Mouse (Mus musculus) lung, embryonic 15.5 days (tissue): ENCODE results near the gene Scimp. TPM values are rescaled to one million over a fixed set of nuclear protein-coding genes. Genes with fewer than 3 reads are reported as not detected.
A peak's percentile ranks its signal among the peaks of the same experiment; 100 is the strongest.
"Not testable (repeated sequence)": the region's sequence is repeated elsewhere in the genome, so short reads cannot be mapped to it uniquely, and the experiment has no call there.

Source experiments
- ATAC-seq: fragments of 200-750 bp; cut with Nextera tagmentation; 2 replicates; pipeline ENCODE4 v1.8.0; 2017; ENCODE audit warnings: moderate number of reproducible peaks, borderline replicate concordance; ENCODE audit not compliant: low FRiP score, low TSS enrichment; ENCODE audit errors: extremely low read depth
- H3K27ac ChIP-seq: fragments of 300-500 bp; sonication (generic); 2 replicates; pipeline ENCODE4 v1.5.1; 2015; ENCODE audit warnings: moderate library complexity, mild to moderate bottlenecking, inconsistent platforms
- H3K27me3 ChIP-seq: fragments of 300-500 bp; sonication (generic); 2 replicates; pipeline ENCODE4 v1.6.1; 2015; ENCODE audit warnings: inconsistent platforms
- H3K36me3 ChIP-seq: fragments of 300-500 bp; sonication (generic); 2 replicates; pipeline ENCODE4 v1.6.1; 2015; ENCODE audit warnings: inconsistent platforms
- H3K4me1 ChIP-seq: fragments of 300-500 bp; sonication (generic); 2 replicates; pipeline ENCODE4 v1.6.1; 2015; ENCODE audit warnings: inconsistent platforms
- H3K4me2 ChIP-seq: fragments of 300-500 bp; sonication (generic); 2 replicates; pipeline ENCODE4 v1.6.1; 2015; ENCODE audit warnings: inconsistent platforms, mild to moderate bottlenecking, moderate library complexity
- H3K4me3 ChIP-seq: fragments of 300-500 bp; sonication (generic); 2 replicates; pipeline ENCODE4 v1.5.1; 2015; ENCODE audit warnings: mild to moderate bottlenecking, inconsistent platforms
- H3K9ac ChIP-seq: fragments of 300-500 bp; sonication (generic); 2 replicates; pipeline ENCODE4 v1.6.1; 2015; ENCODE audit warnings: inconsistent platforms
- H3K9me3 ChIP-seq: fragments of 300-500 bp; sonication (generic); 2 replicates; pipeline ENCODE4 v1.6.1; 2016; ENCODE audit warnings: inconsistent platforms
- WGBS: fragments of 180-500 bp; shearing (Covaris S2); methylation state at CpG from one replicate; pipeline ENCODE4 v1.1.7; 2015; 5-methylcytosine and 5-hydroxymethylcytosine counted together
- polyA plus RNA-seq: library from polyadenylated mRNA; unstranded; fragments of >200 nt; fragmentation: Nextera tagmentation; extraction: Ambion mirVana; gene quantifications from 2 replicates; pipeline ENCODE4 v1.2.1, GENCODE M21; 2015

Gene Scimp
- polyA plus RNA-seq, 1 experiment from 2014 or later, result 0.46 TPM

GRCm38 (mm10) chr11:70790426-70790825 lies 22.0 kb downstream of the Scimp start:
- WGBS, result 70% methylated on average over 2 of the region's 2 CpGs
- Histone ChIP-seq H3K4me2 (no peak overlapping the region), H3K4me1 (no peaks in the 10 kb centered on the region), H3K27ac (no peak overlapping the region), H3K27me3 (no peaks in the 10 kb centered on the region), H3K9ac (no peak overlapping the region), H3K9me3 (no peaks in the 10 kb centered on the region), H3K4me3 (no peak overlapping the region), H3K36me3 (no peaks in the 10 kb centered on the region)
- no peak for ATAC-seq

DNA sequence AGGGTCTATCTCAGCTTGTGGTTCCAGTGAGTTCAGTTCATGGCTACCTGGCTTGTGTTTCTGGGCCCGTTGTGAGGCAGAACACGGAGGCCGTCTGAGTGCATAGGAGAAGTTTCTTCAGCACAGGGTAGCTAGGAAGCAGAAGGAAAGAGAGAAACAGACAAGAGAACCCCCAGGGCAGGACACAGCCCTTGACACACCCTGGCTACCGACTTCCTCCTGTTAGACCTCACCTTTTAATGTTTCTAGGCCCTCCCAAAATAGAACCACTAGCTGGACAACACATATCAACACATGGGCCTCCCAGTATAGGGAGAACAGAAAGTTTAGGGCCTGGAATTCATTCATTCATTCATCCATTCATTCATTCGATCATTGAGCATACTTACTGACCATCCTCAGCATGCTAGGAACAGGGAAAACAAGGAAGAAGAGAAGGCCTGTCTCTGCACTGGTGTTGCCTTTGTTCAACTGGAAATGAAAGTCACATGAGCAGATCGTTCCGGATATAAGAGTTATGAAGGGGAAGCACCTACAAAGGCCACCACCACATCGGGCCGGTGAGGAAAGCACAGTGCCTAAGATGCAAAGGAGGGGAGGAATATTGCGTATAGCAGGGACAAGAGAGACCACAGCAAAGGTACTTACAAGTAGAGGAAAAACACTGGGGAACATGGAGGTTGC lies 23.3 kb downstream of the Scimp start:
- Histone ChIP-seq H3K4me1 (no peaks in the 10 kb centered on the region), H3K27ac (no peak overlapping the region), H3K27me3 (no peaks in the 10 kb centered on the region), H3K9me3 (no peaks in the 10 kb centered on the region), H3K4me3 (no peak overlapping the region), H3K4me2 (no peak overlapping the region), H3K36me3 (no peaks in the 10 kb centered on the region), H3K9ac (no peak overlapping the region)
- WGBS, result 87% methylated on average over 10 of the region's 10 CpGs
- ATAC-seq, result no peak

DNA sequence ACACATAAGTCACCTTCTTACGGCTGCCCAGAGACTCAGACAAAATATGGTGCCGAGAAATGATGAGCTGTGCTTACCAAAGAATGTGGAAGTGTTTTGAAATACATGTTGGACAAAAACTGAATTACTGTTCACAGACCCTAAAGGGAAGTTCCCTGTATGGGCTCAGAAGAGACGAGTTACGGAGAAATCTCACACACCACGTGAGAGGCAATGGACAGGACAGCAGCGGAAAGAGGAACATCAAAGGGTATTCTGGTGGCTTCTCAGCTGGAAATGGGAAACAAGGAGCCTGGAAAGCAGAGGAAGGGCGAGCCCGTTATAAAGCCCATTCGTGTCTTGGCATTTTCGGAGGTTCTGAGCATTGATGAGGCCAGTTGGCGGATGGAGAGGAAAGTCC lies 25.3 kb downstream of the Scimp start:
- no peak for ATAC-seq
- no peak overlapping the region for H3K9ac ChIP-seq
- 59% methylated on average over 11 of the region's 11 CpGs for WGBS
- no peaks in the 10 kb centered on the region for H3K4me1 ChIP-seq
- H3K4me3 ChIP-seq, result no peak overlapping the region
- no peaks in the 10 kb centered on the region for H3K9me3 ChIP-seq
- H3K4me2 ChIP-seq, result no peak overlapping the region
- no peak overlapping the region for H3K27ac ChIP-seq
- H3K36me3 ChIP-seq, result no peaks in the 10 kb centered on the region
- no peaks in the 10 kb centered on the region for H3K27me3 ChIP-seq

- no peak overlapping the region for H3K4me3 ChIP-seq
- 48% methylated on average over 2 of the region's 2 CpGs for WGBS
- no peak overlapping the region for H3K9ac ChIP-seq
- H3K4me2 ChIP-seq, result no peak overlapping the region
- no peaks in the 10 kb centered on the region for H3K36me3 ChIP-seq
- ATAC-seq, result no peak
- no peaks in the 10 kb centered on the region for H3K4me1 ChIP-seq
- no peak overlapping the region for H3K27ac ChIP-seq
- no peaks in the 10 kb centered on the region for H3K27me3 ChIP-seq
- no peaks in the 10 kb centered on the region for H3K9me3 ChIP-seq
Observed at GRCm38 (mm10) chr11:70785908-70786307, 26.5 kb downstream of the Scimp start.

DNA sequence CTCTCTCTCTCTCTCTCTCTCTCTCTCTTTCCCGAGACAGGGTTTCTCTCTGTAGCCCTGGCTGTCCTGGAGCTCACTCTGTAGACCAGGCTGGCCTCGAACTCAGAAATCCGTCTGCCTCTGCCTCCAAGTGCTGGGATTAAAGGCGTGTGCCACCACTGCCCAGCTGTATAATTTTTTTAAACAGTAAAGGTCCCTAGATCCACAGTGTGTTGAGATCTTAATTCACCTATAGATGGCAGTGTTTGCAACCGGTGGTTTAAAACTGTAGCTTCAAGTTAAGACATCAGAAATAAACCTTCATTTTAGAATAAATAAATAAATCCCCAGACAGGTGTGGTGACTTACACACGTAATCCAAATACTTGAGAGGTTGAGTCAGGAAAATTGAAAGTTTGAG lies 34.3 kb downstream of the Scimp start:
- 20% methylated on average over 6 of the region's 6 CpGs for WGBS
- not testable (repeated sequence) for H3K27me3 ChIP-seq, H3K4me1 ChIP-seq, H3K4me2 ChIP-seq, ATAC-seq, H3K9ac ChIP-seq, H3K36me3 ChIP-seq, H3K9me3 ChIP-seq, H3K27ac ChIP-seq, H3K4me3 ChIP-seq

DNA sequence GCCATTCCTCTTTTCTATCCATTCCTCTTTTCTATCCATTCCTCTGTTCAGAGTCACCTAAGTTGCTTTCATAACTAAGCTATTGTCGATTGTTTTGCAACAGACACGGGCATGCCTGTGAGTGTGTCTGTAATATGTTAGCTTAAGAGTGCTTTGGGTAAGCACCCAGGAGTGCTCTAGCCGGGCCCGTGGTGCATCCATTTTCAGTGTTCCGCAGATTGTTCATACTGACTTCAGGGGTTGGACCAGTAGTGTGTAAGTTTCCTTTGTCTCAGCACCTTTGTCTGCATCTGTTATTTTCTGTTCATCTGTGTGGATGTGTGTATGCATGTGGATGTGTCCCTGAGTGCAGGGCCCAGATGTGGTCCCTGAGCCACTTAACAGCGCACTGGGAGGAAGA lies 34.8 kb downstream of the Scimp start:
- WGBS, result 59% methylated on average over 6 of the region's 6 CpGs
- H3K4me2 ChIP-seq, result no peak overlapping the region
- H3K4me3 ChIP-seq, result no peak overlapping the region
- H3K9ac ChIP-seq, result no peak overlapping the region
- no peak for ATAC-seq
- no peak overlapping the region for H3K27ac ChIP-seq
- peaks cover 5% of the 10 kb centered on the region for H3K4me1 ChIP-seq
- H3K27me3 ChIP-seq, result no peaks in the 10 kb centered on the region
- H3K9me3 ChIP-seq, result no peaks in the 10 kb centered on the region
- H3K36me3 ChIP-seq, result 0 out of 2 replicates have a peak, but pooled peaks cover 2% of the 10 kb centered on the region

GRCm38 (mm10) chr11:70776830-70777571 lies 35.4 kb downstream of the Scimp start:
- WGBS, result 30% methylated on average over 17 of the region's 17 CpGs
- Histone ChIP-seq H3K9ac (no peak overlapping the region), H3K9me3 (no peaks in the 10 kb centered on the region), H3K27me3 (no peaks in the 10 kb centered on the region), H3K27ac (no peak overlapping the region), H3K4me2 (no peak overlapping the region), H3K4me1 (peaks cover 5% of the 10 kb centered on the region), H3K4me3 (no peak overlapping the region), H3K36me3 (peaks cover 5% of the 10 kb centered on the region; the same call in 1 of the 2 replicates)
- ATAC-seq, result peak; percentile 65; the same call in 1 of the 2 replicates

GRCm38 (mm10) chr11:70770804-70771203 lies 41.6 kb downstream of the Scimp start:
- H3K4me2 ChIP-seq, result no peak overlapping the region
- H3K9ac ChIP-seq, result no peak overlapping the region
- H3K27me3 ChIP-seq, result no peaks in the 10 kb centered on the region
- no peak overlapping the region for H3K27ac ChIP-seq
- H3K4me3 ChIP-seq, result no peak overlapping the region
- peaks cover 14% of the 10 kb centered on the region for H3K36me3 ChIP-seq
- H3K4me1 ChIP-seq, result no peaks in the 10 kb centered on the region
- no peak for ATAC-seq
- 88% methylated on average over 3 of the region's 3 CpGs for WGBS
- H3K9me3 ChIP-seq, result no peaks in the 10 kb centered on the region

DNA sequence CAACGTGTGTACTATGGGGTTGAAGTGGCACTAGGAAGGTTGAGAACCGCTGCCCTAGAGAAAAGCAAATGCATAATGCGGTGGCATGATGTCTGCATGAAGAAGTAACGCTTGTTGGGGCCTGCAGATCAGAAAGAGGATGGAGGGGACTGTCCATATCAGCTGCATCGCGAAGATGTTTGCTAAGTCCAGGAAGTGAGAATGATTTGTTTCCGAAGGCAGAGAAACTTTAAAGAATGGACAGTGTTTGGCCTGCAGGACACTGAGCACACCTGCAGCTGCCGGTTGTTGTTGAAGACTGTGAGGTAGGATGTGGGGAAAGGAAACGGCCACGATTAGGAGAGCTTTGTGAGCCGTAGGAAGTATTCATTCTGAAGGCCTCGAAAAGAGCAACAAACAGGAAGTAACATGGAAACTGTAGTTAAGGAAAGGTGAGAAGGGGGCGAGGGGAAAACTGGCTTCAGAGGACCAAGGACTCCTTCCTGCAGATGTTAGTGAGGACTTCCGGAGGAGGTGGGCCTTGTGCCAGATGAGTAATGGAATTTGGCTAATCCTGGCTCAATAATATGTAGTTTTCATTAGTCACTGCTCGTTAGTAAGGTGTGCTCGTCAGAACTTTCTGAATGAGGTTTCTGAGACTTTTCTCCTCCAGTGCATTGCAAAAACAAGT lies 46.5 kb downstream of the Scimp start:
- Histone ChIP-seq H3K4me2 (peak overlapping the region; percentile 0; the same call in 1 of the 2 replicates), H3K36me3 (0 out of 2 replicates have a peak, but pooled peaks cover 3% of the 10 kb centered on the region), H3K4me1 (peaks cover 7% of the 10 kb centered on the region), H3K27me3 (no peaks in the 10 kb centered on the region), H3K27ac (peak overlapping the region; percentile 37), H3K4me3 (no peak overlapping the region), H3K9me3 (no peaks in the 10 kb centered on the region), H3K9ac (no peak overlapping the region)
- 62% methylated on average over 16 of the region's 16 CpGs for WGBS
- ATAC-seq, result no peak

GRCm38 (mm10) chr11:70763936-70764808 lies 48.2 kb downstream of the Scimp start, which contains the start of gene Zfp3:
TSS of gene Zfp3 (plus strand) at chr11:70764209.
- ATAC-seq, result peak; percentile 72
- peak within 1 kb of the TSS; percentile 81 for H3K4me3 ChIP-seq
- WGBS, result under 1% methylated on average over 67 of the region's 78 CpGs
- H3K4me2 ChIP-seq, result peak within 1 kb of the TSS; percentile 85
- H3K27ac ChIP-seq, result peak within 1 kb of the TSS; percentile 65
- H3K9me3 ChIP-seq, result no peaks in the 10 kb centered on the region
- H3K36me3 ChIP-seq, result 0 out of 2 replicates have a peak, but pooled peaks cover 3% of the 10 kb centered on the region
- H3K4me1 ChIP-seq, result peaks cover 7% of the 10 kb centered on the region
- H3K9ac ChIP-seq, result peak within 1 kb of the TSS; percentile 84
- no peaks in the 10 kb centered on the region for H3K27me3 ChIP-seq

DNA sequence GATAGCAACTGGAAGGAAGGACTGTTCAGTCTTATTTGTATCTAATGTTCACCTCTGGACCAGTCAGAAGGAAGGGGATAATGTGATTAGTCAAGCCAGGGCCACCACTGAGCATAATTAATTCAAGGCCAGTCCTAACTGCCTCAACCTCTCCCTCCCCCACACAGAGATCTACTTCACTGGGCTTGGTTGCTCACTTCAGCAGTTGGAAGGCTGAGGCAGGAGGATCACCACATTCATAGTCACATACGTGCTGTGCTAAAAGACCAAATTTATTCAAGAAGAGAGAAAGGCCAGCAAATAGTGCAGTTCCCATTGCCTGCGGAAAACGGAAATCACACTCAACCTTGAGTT lies 48.8 kb downstream of the Scimp start:
- Histone ChIP-seq H3K4me3 (peak overlapping the region; percentile 81), H3K9me3 (no peaks in the 10 kb centered on the region), H3K27ac (no peak overlapping the region), H3K9ac (peak overlapping the region; percentile 84; the same call in 1 of the 2 replicates), H3K4me1 (peaks cover 7% of the 10 kb centered on the region), H3K36me3 (0 out of 2 replicates have a peak, but pooled peaks cover 3% of the 10 kb centered on the region), H3K27me3 (no peaks in the 10 kb centered on the region), H3K4me2 (peak overlapping the region; percentile 85)
- WGBS, result 12% methylated on average over 3 of the region's 3 CpGs
- ATAC-seq, result no peak
